Mouse (Mus musculus) kidney, postnatal 0 days (tissue): ENCODE measurements around the gene Mtmr14. TPM values are rescaled to one million over a fixed set of nuclear protein-coding genes. Genes with fewer than 3 reads are reported as not detected.
A peak's percentile ranks its signal among the peaks of the same experiment; 100 is the strongest.

ENCODE experiments used
- ATAC-seq: fragments of 200-750 bp; cut with Nextera tagmentation; replicated peaks from 2 replicates; pipeline ENCODE4 v1.8.0; 2017; ENCODE audit warnings: low read depth, moderate number of reproducible peaks, moderate TSS enrichment, moderate library complexity; ENCODE audit not compliant: low FRiP score
- DNase-seq: peaks from one replicate; pipeline ENCODE4 v3.0.0-alpha.2; 2016; ENCODE audit warnings: low spot score
- H3K27ac ChIP-seq: fragments of 300-500 bp; sonication (generic); 2 replicates; pipeline ENCODE4 v1.5.1; 2014; ENCODE audit warnings: mild to moderate bottlenecking
- H3K27me3 ChIP-seq: fragments of 300-500 bp; sonication (generic); 2 replicates; pipeline ENCODE4 v1.6.1; 2014; ENCODE audit warnings: low read length, mixed read lengths; ENCODE audit not compliant: insufficient read depth
- H3K36me3 ChIP-seq: fragments of 300-500 bp; sonication (generic); 2 replicates; pipeline ENCODE4 v1.6.1; 2014; ENCODE audit warnings: low read length, mixed read lengths; ENCODE audit not compliant: insufficient read depth
- H3K4me1 ChIP-seq: fragments of 300-500 bp; sonication (generic); replicated peaks from 2 replicates; pipeline ENCODE4 v1.6.1; 2014; ENCODE audit warnings: antibody characterized with exemption, low read length, mixed read lengths; ENCODE audit not compliant: insufficient read depth
- H3K4me2 ChIP-seq: fragments of 300-500 bp; sonication (generic); 2 replicates; pipeline ENCODE4 v1.6.1; 2014; ENCODE audit warnings: mild to moderate bottlenecking, low read length, moderate library complexity, mixed read lengths
- H3K4me3 ChIP-seq: fragments of 300-500 bp; sonication (generic); replicated peaks from 2 replicates; pipeline ENCODE4 v1.5.1; 2014; ENCODE audit warnings: low read depth, low read length
- H3K9ac ChIP-seq: fragments of 300-500 bp; sonication (generic); 2 replicates; pipeline ENCODE4 v1.6.1; 2014; ENCODE audit warnings: low read depth, low read length
- H3K9me3 ChIP-seq: fragments of 300-500 bp; sonication (generic); replicated peaks from 2 replicates; pipeline ENCODE4 v1.6.1; 2016; ENCODE audit warnings: low read length, inconsistent platforms, mixed read lengths
- CTCF ChIP-seq: IDR thresholded peaks from 2 replicates; pipeline ENCODE4 v1.5.1; 2016; ENCODE audit warnings: antibody characterized with exemption, low read depth, mild to moderate bottlenecking, moderate library complexity
- WGBS: fragments of 180-500 bp; shearing (Covaris S2); extraction: QIAGEN DNeasy Blood & Tissue Kit; methylation state at CpG from one replicate; pipeline ENCODE4 v1.1.7; 2014; 5-methylcytosine and 5-hydroxymethylcytosine counted together
- polyA plus RNA-seq: library from polyadenylated mRNA; unstranded; fragments of >200 nt; fragmentation: Nextera tagmentation; extraction: Ambion mirVana; gene quantifications from 2 replicates; pipeline ENCODE4 v1.2.1, GENCODE M21; 2015

The Mtmr14 gene
- 30.5 and 33.7 TPM in 2 replicates for polyA plus RNA-seq

GRCm38 (mm10) chr6:113237542-113238270, at the start of gene Mtmr14:
Mtmr14 (plus strand) TSS chr6:113237843.
- peak; percentile 98 for DNase-seq
- Histone ChIP-seq H3K27me3 (no peaks in the 10 kb centered on the region), H3K36me3 (0 out of 2 replicates have a peak, but pooled peaks cover 8% of the 10 kb centered on the region), H3K27ac (peak within 1 kb of the TSS; percentile 79), H3K4me2 (peak within 1 kb of the TSS; percentile 93), H3K4me3 (peak within 1 kb of the TSS; percentile 96), H3K9me3 (no peaks in the 10 kb centered on the region), H3K9ac (peak within 1 kb of the TSS; percentile 87), H3K4me1 (peaks cover 13% of the 10 kb centered on the region)
- no peak for TF ChIP-seq CTCF
- ATAC-seq: peak; percentile 97
- under 1% methylated on average over 54 of the region's 55 CpGs for WGBS

- Histone ChIP-seq H3K9me3 (no peaks in the 10 kb centered on the region), H3K36me3 (no peaks in the 10 kb centered on the region), H3K4me1 (peaks cover 4% of the 10 kb centered on the region), H3K4me2 (peak overlapping the region; percentile 41; the same call in 1 of the 2 replicates), H3K9ac (no peak overlapping the region), H3K27me3 (peaks cover 15% of the 10 kb centered on the region), H3K4me3 (no peak overlapping the region; the same call in 1 of the 2 replicates), H3K27ac (no peak overlapping the region)
- 4% methylated on average over 46 of the region's 46 CpGs for WGBS
- DNase-seq (peak; percentile 82), ATAC-seq (no peak)
- no peak for TF ChIP-seq CTCF
Observed at GRCm38 (mm10) chr6:113193765-113194460, 43.7 kb upstream of the Mtmr14 start.

- ATAC-seq (no peak), DNase-seq (no peak)
- no peak for TF ChIP-seq CTCF
- peak overlapping the region; percentile 42 for H3K4me3 ChIP-seq
- H3K36me3 ChIP-seq: no peaks in the 10 kb centered on the region
- H3K27ac ChIP-seq: no peak overlapping the region
- 3% methylated on average over 5 of the region's 5 CpGs for WGBS
- H3K9me3 ChIP-seq: no peaks in the 10 kb centered on the region
- H3K4me2 ChIP-seq: peak overlapping the region; percentile 73
- H3K27me3 ChIP-seq: peaks cover 15% of the 10 kb centered on the region
- peaks cover 4% of the 10 kb centered on the region for H3K4me1 ChIP-seq
- H3K9ac ChIP-seq: no peak overlapping the region
Observed at GRCm38 (mm10) chr6:113194517-113194840, 43.2 kb upstream of the Mtmr14 start.

- peak; percentile 59; the same call in 1 of the 2 replicates for ATAC-seq
- Histone ChIP-seq H3K9ac (no peak within 1 kb of the TSS), H3K27ac (no peak within 1 kb of the TSS)
Observed at GRCm38 (mm10) chr6:113194841-113195595, 42.6 kb upstream of the Mtmr14 start, which contains the start of gene Lhfpl4. Lhfpl4 (minus strand) TSS chr6:113195384.

GRCm38 (mm10) chr6:113195596-113195992, 42.0 kb upstream of the Mtmr14 start:
- ATAC-seq (no peak), DNase-seq (no peak)
- Histone ChIP-seq H3K27me3 (peaks cover 15% of the 10 kb centered on the region), H3K36me3 (no peaks in the 10 kb centered on the region), H3K9me3 (no peaks in the 10 kb centered on the region), H3K9ac (no peak overlapping the region), H3K27ac (no peak overlapping the region), H3K4me1 (peaks cover 4% of the 10 kb centered on the region), H3K4me2 (peak overlapping the region; percentile 73), H3K4me3 (peak overlapping the region; percentile 42)
- no peak for TF ChIP-seq CTCF
- 19% methylated on average over 9 of the region's 9 CpGs for WGBS

More at GRCm38 (mm10) chr6:113194841-113195595, 42.6 kb upstream of the Mtmr14 start, which contains the start of gene Lhfpl4:
- WGBS: 2% methylated on average over 51 of the region's 66 CpGs
- H3K36me3 ChIP-seq: no peaks in the 10 kb centered on the region
- peak within 1 kb of the TSS; percentile 42 for H3K4me3 ChIP-seq
- H3K4me2 ChIP-seq: peak within 1 kb of the TSS; percentile 73
- peaks cover 15% of the 10 kb centered on the region for H3K27me3 ChIP-seq
- H3K9me3 ChIP-seq: no peaks in the 10 kb centered on the region
- DNase-seq: no peak
- peaks cover 4% of the 10 kb centered on the region for H3K4me1 ChIP-seq
- no peak for TF ChIP-seq CTCF

GRCm38 (mm10) chr6:113216280-113216679, 21.4 kb upstream of the Mtmr14 start:
- Histone ChIP-seq H3K27me3 (no peaks in the 10 kb centered on the region), H3K4me3 (no peak overlapping the region), H3K4me1 (no peaks in the 10 kb centered on the region), H3K4me2 (no peak overlapping the region), H3K36me3 (no peaks in the 10 kb centered on the region), H3K9me3 (no peaks in the 10 kb centered on the region), H3K27ac (no peak overlapping the region), H3K9ac (no peak overlapping the region)
- no peak for DNase-seq
- no peak for TF ChIP-seq CTCF
- ATAC-seq: no peak
- WGBS: 71% methylated on average over 2 of the region's 2 CpGs
